Mouse (Mus musculus): Measurements from ENCODE around the gene Atxn1. TPM values are rescaled to one million over a fixed set of nuclear protein-coding genes. Genes with fewer than 3 reads are reported as not detected.
A peak's percentile ranks its signal among the peaks of the same experiment; 100 is the strongest.

Gene Atxn1
- polyA plus RNA-seq, 1 experiment from 2014 or later, result 8.5 TPM

- Histone ChIP-seq H3K27me3 (no peaks in the 10 kb centered on the region), H3K27ac (no peak overlapping the region), H3K4me2 (no peak overlapping the region), H3K4me1 (peaks cover 10% of the 10 kb centered on the region; the same call in 1 of the 2 replicates), H3K36me3 (no peaks in the 10 kb centered on the region), H3K4me3 (no peak overlapping the region), H3K9ac (no peak overlapping the region), H3K9me3 (no peaks in the 10 kb centered on the region)
- ATAC-seq (ENCODE audit: borderline replicate concordance, extremely low read depth, low FRiP score, low TSS enrichment), result no peak
- WGBS, result 100% methylated on average over 1 of the region's 1 CpGs
Observed at GRCm38 (mm10) chr13:45679096-45679495, 285.7 kb downstream of the Atxn1 start.

DNA sequence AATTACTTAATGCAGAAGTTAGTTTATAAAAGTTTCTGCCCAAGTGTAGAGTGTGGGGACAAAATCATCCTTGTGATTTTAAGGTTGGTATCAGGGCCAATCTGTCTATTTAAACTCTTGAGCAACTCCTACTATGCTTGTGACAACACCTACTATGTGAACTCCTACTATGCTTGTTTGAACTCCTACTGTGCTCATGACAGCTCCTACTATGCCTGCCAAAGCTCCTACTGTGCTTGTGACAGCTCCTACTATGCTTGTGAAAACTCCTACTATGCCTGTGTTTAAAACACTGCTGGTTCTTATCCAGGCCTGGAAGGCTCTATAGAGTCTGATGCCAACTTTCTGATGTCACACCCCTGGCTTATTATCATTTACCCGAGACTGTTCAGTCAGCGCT is 292.2 kb downstream of the Atxn1 start:
- H3K27me3 ChIP-seq, result no peaks in the 10 kb centered on the region
- H3K9ac ChIP-seq, result no peak overlapping the region
- H3K27ac ChIP-seq, result no peak overlapping the region
- H3K4me2 ChIP-seq, result no peak overlapping the region
- no peaks in the 10 kb centered on the region for H3K9me3 ChIP-seq
- 53% methylated on average over 2 of the region's 2 CpGs for WGBS
- no peaks in the 10 kb centered on the region for H3K4me1 ChIP-seq
- no peak overlapping the region for H3K4me3 ChIP-seq
- no peaks in the 10 kb centered on the region for H3K36me3 ChIP-seq
- ATAC-seq (ENCODE audit: borderline replicate concordance, extremely low read depth, low FRiP score, low TSS enrichment), result no peak

- Histone ChIP-seq H3K4me3 (no peak overlapping the region), H3K9ac (no peak overlapping the region), H3K27ac (no peak overlapping the region), H3K36me3 (no peaks in the 10 kb centered on the region), H3K4me2 (no peak overlapping the region), H3K27me3 (no peaks in the 10 kb centered on the region), H3K4me1 (no peaks in the 10 kb centered on the region), H3K9me3 (no peaks in the 10 kb centered on the region)
- 66% methylated on average over 11 of the region's 11 CpGs for WGBS
- no peak for ATAC-seq (ENCODE audit: borderline replicate concordance, extremely low read depth, low FRiP score, low TSS enrichment)
Observed at GRCm38 (mm10) chr13:45669969-45670368, 294.8 kb downstream of the Atxn1 start.

- H3K9ac ChIP-seq, result no peak overlapping the region
- H3K9me3 ChIP-seq, result no peaks in the 10 kb centered on the region
- 85% methylated on average over 10 of the region's 10 CpGs for WGBS
- no peak overlapping the region for H3K27ac ChIP-seq
- H3K36me3 ChIP-seq, result no peaks in the 10 kb centered on the region
- ATAC-seq (ENCODE audit: borderline replicate concordance, extremely low read depth, low FRiP score, low TSS enrichment), result no peak
- no peaks in the 10 kb centered on the region for H3K27me3 ChIP-seq
- H3K4me1 ChIP-seq, result no peaks in the 10 kb centered on the region; the same call in 1 of the 2 replicates
- no peak overlapping the region for H3K4me3 ChIP-seq
- no peak overlapping the region for H3K4me2 ChIP-seq
Observed at GRCm38 (mm10) chr13:45662852-45663251, 302.0 kb downstream of the Atxn1 start.

- Histone ChIP-seq H3K4me1 (no peaks in the 10 kb centered on the region; the same call in 1 of the 2 replicates), H3K36me3 (no peaks in the 10 kb centered on the region), H3K4me2 (no peak overlapping the region), H3K27ac (no peak overlapping the region), H3K27me3 (no peaks in the 10 kb centered on the region), H3K9ac (no peak overlapping the region), H3K4me3 (no peak overlapping the region), H3K9me3 (no peaks in the 10 kb centered on the region)
- WGBS, result 69% methylated on average over 3 of the region's 3 CpGs
- ATAC-seq (ENCODE audit: borderline replicate concordance, extremely low read depth, low FRiP score, low TSS enrichment), result no peak
Observed at GRCm38 (mm10) chr13:45662216-45662615, 302.6 kb downstream of the Atxn1 start.

- H3K4me2 ChIP-seq, result no peak overlapping the region
- H3K27me3 ChIP-seq, result no peaks in the 10 kb centered on the region
- H3K4me1 ChIP-seq, result no peaks in the 10 kb centered on the region; the same call in 1 of the 2 replicates
- H3K4me3 ChIP-seq, result no peak overlapping the region
- 62% methylated on average over 12 of the region's 12 CpGs for WGBS
- no peaks in the 10 kb centered on the region for H3K36me3 ChIP-seq
- no peaks in the 10 kb centered on the region for H3K9me3 ChIP-seq
- no peak overlapping the region for H3K27ac ChIP-seq
- ATAC-seq (ENCODE audit: borderline replicate concordance, extremely low read depth, low FRiP score, low TSS enrichment), result no peak
- H3K9ac ChIP-seq, result no peak overlapping the region
Observed at GRCm38 (mm10) chr13:45661283-45662185, 303.3 kb downstream of the Atxn1 start.

- no peaks in the 10 kb centered on the region; the same call in 1 of the 2 replicates for H3K4me1 ChIP-seq
- 74% methylated on average over 4 of the region's 4 CpGs for WGBS
Observed at GRCm38 (mm10) chr13:45659813-45660212, 305.0 kb downstream of the Atxn1 start.

DNA sequence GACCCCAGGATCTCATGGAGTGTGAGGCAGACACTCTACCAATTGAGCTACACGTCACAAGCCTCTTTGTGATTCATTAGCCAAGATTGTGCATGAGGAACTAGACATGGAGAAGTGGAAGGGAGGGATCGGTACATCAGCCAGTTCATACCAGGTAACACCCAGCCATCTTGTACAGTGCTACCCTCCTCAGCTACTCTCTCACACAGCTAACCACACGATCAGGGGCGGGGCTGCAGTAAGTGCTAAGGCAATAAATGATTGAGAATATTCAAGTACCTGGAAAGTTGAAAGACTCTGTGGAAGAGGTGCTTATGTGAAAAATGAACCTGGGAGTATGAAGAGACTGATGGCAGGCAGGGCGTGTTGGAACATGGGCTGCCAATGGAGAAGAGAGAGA is 306.5 kb downstream of the Atxn1 start:
- 75% methylated on average over 5 of the region's 5 CpGs for WGBS
- no peaks in the 10 kb centered on the region for H3K27me3 ChIP-seq
- no peak; the same call in none of the 2 replicates for ATAC-seq (ENCODE audit: borderline replicate concordance, extremely low read depth, low FRiP score, low TSS enrichment)
- no peak overlapping the region for H3K4me3 ChIP-seq
- no peak overlapping the region for H3K4me2 ChIP-seq
- H3K4me1 ChIP-seq, result no peaks in the 10 kb centered on the region; the same call in 1 of the 2 replicates
- H3K36me3 ChIP-seq, result no peaks in the 10 kb centered on the region
- no peak overlapping the region for H3K27ac ChIP-seq
- H3K9me3 ChIP-seq, result no peaks in the 10 kb centered on the region
- no peak overlapping the region for H3K9ac ChIP-seq

More at GRCm38 (mm10) chr13:45659813-45660212, 305.0 kb downstream of the Atxn1 start:
- Histone ChIP-seq H3K4me3 (no peak overlapping the region), H3K9ac (no peak overlapping the region), H3K27ac (no peak overlapping the region), H3K4me2 (no peak overlapping the region), H3K9me3 (no peaks in the 10 kb centered on the region), H3K27me3 (no peaks in the 10 kb centered on the region), H3K36me3 (no peaks in the 10 kb centered on the region)
- no peak for ATAC-seq (ENCODE audit: borderline replicate concordance, extremely low read depth, low FRiP score, low TSS enrichment)

DNA sequence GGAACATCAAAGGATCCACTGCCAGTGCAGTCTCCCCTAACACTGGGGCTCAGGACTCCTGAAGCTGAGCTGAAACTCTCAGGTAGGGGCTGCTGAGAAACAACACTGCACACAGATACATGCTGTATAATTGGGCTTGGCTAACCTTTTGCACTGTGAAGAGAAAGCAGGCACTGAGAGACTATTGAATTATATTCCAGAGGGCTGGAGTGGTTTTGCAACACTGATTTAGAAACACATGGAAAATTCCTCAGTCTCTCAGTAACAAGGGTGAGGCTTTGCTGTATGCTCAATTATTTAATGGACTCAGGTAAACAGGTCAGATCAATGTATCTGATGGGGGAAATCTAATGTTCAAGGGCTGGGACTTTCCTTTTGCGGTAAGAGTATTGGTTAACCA is 307.6 kb downstream of the Atxn1 start:
- Histone ChIP-seq H3K4me3 (no peak overlapping the region), H3K27ac (no peak overlapping the region), H3K4me2 (no peak overlapping the region), H3K9ac (no peak overlapping the region), H3K27me3 (no peaks in the 10 kb centered on the region), H3K9me3 (no peaks in the 10 kb centered on the region), H3K36me3 (no peaks in the 10 kb centered on the region), H3K4me1 (no peaks in the 10 kb centered on the region; the same call in 1 of the 2 replicates)
- WGBS, result 95% methylated on average over 1 of the region's 1 CpGs
- ATAC-seq (ENCODE audit: borderline replicate concordance, extremely low read depth, low FRiP score, low TSS enrichment), result no peak

- no peak for ATAC-seq (ENCODE audit: borderline replicate concordance, extremely low read depth, low FRiP score, low TSS enrichment)
- H3K4me3 ChIP-seq, result no peak overlapping the region
- no peaks in the 10 kb centered on the region for H3K9me3 ChIP-seq
- H3K4me2 ChIP-seq, result no peak overlapping the region
- no peaks in the 10 kb centered on the region for H3K36me3 ChIP-seq
- WGBS, result 71% methylated on average over 10 of the region's 10 CpGs
- no peaks in the 10 kb centered on the region for H3K27me3 ChIP-seq
- H3K27ac ChIP-seq, result no peak overlapping the region
- H3K4me1 ChIP-seq, result peaks cover 7% of the 10 kb centered on the region; the same call in 1 of the 2 replicates
- H3K9ac ChIP-seq, result no peak overlapping the region
Observed at GRCm38 (mm10) chr13:45651652-45652241, 313.1 kb downstream of the Atxn1 start.

DNA sequence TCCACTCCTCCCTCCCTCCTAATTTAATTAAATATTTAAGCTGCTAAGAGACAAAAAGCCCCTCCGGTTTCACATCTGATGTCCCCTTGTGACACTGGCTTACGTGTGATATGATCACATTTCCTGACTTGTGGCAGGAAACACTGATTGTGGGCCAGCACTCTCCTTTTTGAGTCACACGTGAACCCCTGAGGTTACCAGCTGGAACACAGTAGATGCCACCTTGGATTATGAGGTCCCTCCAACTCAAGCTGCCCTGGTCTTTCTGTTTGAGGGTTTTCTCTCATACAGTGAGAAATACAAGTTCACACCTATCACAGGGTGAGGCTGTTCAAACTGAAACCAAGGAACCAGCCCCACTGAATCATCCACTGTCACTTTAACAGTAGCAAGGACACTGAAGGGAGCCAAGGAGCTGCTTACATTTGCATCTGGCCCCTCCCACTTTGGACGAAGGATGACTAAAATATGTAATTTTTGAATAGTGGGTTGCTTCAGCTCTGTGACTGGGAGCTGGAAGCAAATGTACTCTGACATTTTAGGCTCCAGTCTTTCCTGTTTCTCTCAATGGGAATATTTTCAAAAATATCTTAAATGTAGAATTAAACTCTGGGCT is 315.5 kb downstream of the Atxn1 start:
- ATAC-seq (ENCODE audit: borderline replicate concordance, extremely low read depth, low FRiP score, low TSS enrichment), result 0 out of 2 replicates have a peak, but pooled peaks have one; percentile 19
- WGBS, result 32% methylated on average over 4 of the region's 4 CpGs

More for the DNA sequence above, 315.5 kb downstream of the Atxn1 start:
- no peak overlapping the region for H3K27ac ChIP-seq
- H3K4me3 ChIP-seq, result no peak overlapping the region
- H3K4me2 ChIP-seq, result no peak overlapping the region
- no peaks in the 10 kb centered on the region for H3K9me3 ChIP-seq
- H3K27me3 ChIP-seq, result no peaks in the 10 kb centered on the region
- peaks cover 7% of the 10 kb centered on the region; the same call in 1 of the 2 replicates for H3K4me1 ChIP-seq
- no peak overlapping the region for H3K9ac ChIP-seq
- H3K36me3 ChIP-seq, result no peaks in the 10 kb centered on the region

Data from lung, embryonic 15.5 days (tissue).